Mouse (Mus musculus) MEL (cell line): Measurements from ENCODE around the gene Frem2. TPM values are rescaled to one million over a fixed set of nuclear protein-coding genes. Genes with fewer than 3 reads are reported as not detected.

ENCODE experiments used
- DNase-seq: peaks from one replicate; pipeline ENCODE4 v3.0.0; 2011; ENCODE audit warnings: low read depth, low spot score
- H3K27ac ChIP-seq: 2 replicates; pipeline ENCODE4 v1.5.1; 2012; ENCODE audit warnings: low read depth, mild to moderate bottlenecking, control low read depth, low read length, moderate library complexity; ENCODE audit not compliant: control insufficient read depth
- H3K27me3 ChIP-seq, 2 experiments: fragments of 150-350 bp in 1 of 2; sonication (generic) in 1 of 2; 2 replicates each; pipeline ENCODE4 v1.6.1; 2012; ENCODE audit warnings: low read length in 2 of 2, mild to moderate bottlenecking in 2 of 2, improper control_type of control experiment in 1 of 2, moderate library complexity in 1 of 2; ENCODE audit not compliant: insufficient read depth in 2 of 2, control insufficient read depth in 1 of 2
- H3K36me3 ChIP-seq, 2 experiments: 2 replicates each; pipeline ENCODE4 v1.6.1; 2012 to 2014; ENCODE audit warnings: low read length in 2 of 2, improper control_type of control experiment in 1 of 2, inconsistent platforms in 1 of 2, mild to moderate bottlenecking in 1 of 2; ENCODE audit not compliant: insufficient read depth in 2 of 2, control insufficient read depth in 1 of 2
- H3K4me1 ChIP-seq, 2 experiments: fragments of 150-350 bp in 1 of 2; sonication (generic) in 1 of 2; 2 replicates each; pipeline ENCODE4 v1.6.1; 2012; ENCODE audit warnings: low read length in 2 of 2, improper control_type of control experiment in 1 of 2, mild to moderate bottlenecking in 1 of 2; ENCODE audit not compliant: insufficient read depth in 2 of 2, control insufficient read depth in 1 of 2
- H3K4me3 ChIP-seq, 2 experiments: fragments of 150-350 bp in 1 of 2; sonication (generic) in 1 of 2; 2 replicates each; pipeline ENCODE4 v1.5.1; 2012; ENCODE audit warnings: low read depth in 2 of 2, low read length in 2 of 2, mild to moderate bottlenecking in 2 of 2, moderate library complexity in 2 of 2, control low read depth in 1 of 2, improper control_type of control experiment in 1 of 2; ENCODE audit not compliant: control insufficient read depth in 1 of 2, insufficient read depth in 1 of 2
- H3K79me2 ChIP-seq: 2 replicates; pipeline ENCODE4 v1.6.1; 2012; ENCODE audit warnings: mild to moderate bottlenecking, low read length, moderate library complexity; ENCODE audit not compliant: control insufficient read depth, poor library complexity, insufficient read depth
- H3K9ac ChIP-seq: 2 replicates; pipeline ENCODE4 v1.6.1; 2012; ENCODE audit warnings: low read depth, mild to moderate bottlenecking, control low read depth, low read length, moderate library complexity; ENCODE audit not compliant: control insufficient read depth, poor library complexity, severe bottlenecking
- H3K9me3 ChIP-seq: fragments of 150-350 bp; sonication (generic); replicated peaks from 2 replicates; pipeline ENCODE4 v1.6.1; 2012; ENCODE audit warnings: mild to moderate bottlenecking, low read length, improper control_type of control experiment, moderate library complexity; ENCODE audit not compliant: insufficient read depth
- CHD2 ChIP-seq: IDR thresholded peaks from 2 replicates; pipeline ENCODE4 v1.6.1; 2011; ENCODE audit warnings: low read length, improper control_type of control experiment
- E2F4 ChIP-seq: IDR thresholded peaks from 2 replicates; pipeline ENCODE4 v1.6.1; 2011; ENCODE audit warnings: low read depth, low read length, improper control_type of control experiment, borderline replicate concordance
- KAT2A ChIP-seq: conservative IDR thresholded peaks from 2 replicates; pipeline ENCODE4 v1.6.1; 2012; ENCODE audit warnings: low read depth, low read length, improper control_type of control experiment, inconsistent platforms
- MAFK ChIP-seq: IDR thresholded peaks from 2 replicates; pipeline ENCODE4 v1.6.1; 2011; ENCODE audit warnings: low read depth, mild to moderate bottlenecking, low read length, improper control_type of control experiment, borderline replicate concordance
- MAX ChIP-seq: IDR thresholded peaks from 2 replicates; pipeline ENCODE4 v1.6.1; 2011; ENCODE audit warnings: low read length, improper control_type of control experiment
- MAZ ChIP-seq: IDR thresholded peaks from 2 replicates; pipeline ENCODE4 v1.6.1; 2012; ENCODE audit warnings: low read depth, mild to moderate bottlenecking, inconsistent platforms, low read length, improper control_type of control experiment
- MXI1 ChIP-seq: IDR thresholded peaks from 2 replicates; pipeline ENCODE4 v1.6.1; 2011; ENCODE audit warnings: mild to moderate bottlenecking, low read depth, low read length, improper control_type of control experiment
- MYB ChIP-seq: IDR thresholded peaks from 2 replicates; pipeline ENCODE4 v1.6.1; 2011; ENCODE audit warnings: mild to moderate bottlenecking, low read depth, low read length, improper control_type of control experiment
- RCOR1 ChIP-seq: IDR thresholded peaks from 2 replicates; pipeline ENCODE4 v1.6.1; 2012; ENCODE audit warnings: low read depth, mild to moderate bottlenecking, inconsistent platforms, low read length, improper control_type of control experiment
- SIN3A ChIP-seq: IDR thresholded peaks from 2 replicates; pipeline ENCODE4 v1.6.1; 2012; ENCODE audit warnings: low read length, improper control_type of control experiment, inconsistent platforms
- TAL1 ChIP-seq: IDR thresholded peaks from 2 replicates; pipeline ENCODE4 v1.6.1; 2012; ENCODE audit warnings: mild to moderate bottlenecking, inconsistent platforms, low read length, moderate library complexity, mixed read lengths
- TCF12 ChIP-seq: IDR thresholded peaks from 2 replicates; pipeline ENCODE4 v1.6.1; 2014; ENCODE audit warnings: low read depth, mild to moderate bottlenecking, inconsistent platforms, low read length, improper control_type of control experiment, moderate library complexity
- UBTF ChIP-seq: IDR thresholded peaks from 2 replicates; pipeline ENCODE4 v1.6.1; 2012; ENCODE audit warnings: low read depth, mild to moderate bottlenecking, inconsistent platforms, low read length, improper control_type of control experiment, moderate library complexity, borderline replicate concordance; ENCODE audit not compliant: insufficient read depth
- ZC3H11A ChIP-seq: IDR thresholded peaks from 2 replicates; pipeline ENCODE4 v1.6.1; 2012; ENCODE audit warnings: low read depth, mild to moderate bottlenecking, inconsistent platforms, low read length, improper control_type of control experiment
- ZKSCAN1 ChIP-seq: IDR thresholded peaks from 2 replicates; pipeline ENCODE4 v1.6.1; 2012; ENCODE audit warnings: low read depth, mild to moderate bottlenecking, inconsistent platforms, low read length, improper control_type of control experiment, moderate library complexity
- polyA plus RNA-seq, 2 experiments: library from polyadenylated mRNA; stranded (reverse) in 1 of 2; unstranded in 1 of 2; fragments of >175 nt in 1 of 2; fragments of >200 nt in 1 of 2; gene quantifications; 2 replicates each; pipeline versions ENCODE4 v1.2.1 to v1.2.4; 2012; ENCODE audit warnings: low replicate concordance in 2 of 2, low read depth in 1 of 2; ENCODE audit not compliant: insufficient read length in 2 of 2, insufficient read depth in 1 of 2, missing spikeins in 1 of 2
- total RNA-seq: library from RNA; depleted of rRNA; stranded (reverse); fragments of 300-350 nt; gene quantifications from 2 replicates; pipeline ENCODE4 v1.2.3, GENCODE M21; 2012

Gene Frem2
- total and polyA plus RNA-seq, 3 experiments, result not detected

DNA sequence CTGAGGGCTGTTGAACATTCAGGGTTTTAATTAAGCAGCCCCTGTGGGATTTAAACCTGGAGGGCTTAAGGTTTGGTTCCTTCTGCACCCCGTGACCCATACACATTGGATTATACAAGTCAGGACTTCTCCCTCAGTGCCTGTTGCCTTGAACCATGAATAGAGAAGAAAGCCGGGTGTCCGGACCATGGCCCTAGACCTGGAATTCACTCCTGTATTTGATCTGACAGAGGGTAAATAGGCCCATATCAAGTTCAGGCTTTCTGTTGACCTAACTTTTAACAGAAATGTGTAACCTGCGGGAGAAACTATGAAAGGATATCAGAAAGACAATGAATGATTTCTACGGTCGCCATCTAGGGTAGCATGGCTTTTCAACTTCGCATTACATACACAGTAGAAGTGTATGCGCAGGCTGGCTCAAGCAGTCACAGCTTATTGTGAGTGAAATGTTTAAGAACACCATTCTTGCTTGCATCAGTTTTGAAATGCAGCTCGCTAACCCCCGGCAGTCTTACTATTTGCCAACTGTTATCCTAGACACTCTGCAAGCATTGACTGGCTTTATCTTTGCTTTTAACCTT lies 77.9 kb downstream of the Frem2 start:
- Histone ChIP-seq H3K4me3 (no peak overlapping the region), H3K36me3 (no peaks in the 10 kb centered on the region), H3K27me3 (no peaks in the 10 kb centered on the region), H3K27ac (no peak overlapping the region), H3K4me1 (no peaks in the 10 kb centered on the region), H3K9me3 (no peaks in the 10 kb centered on the region), H3K9ac (no peak overlapping the region), H3K79me2 (no peaks in the 10 kb centered on the region)
- no peak for TF ChIP-seq CHD2
- no peak for TF ChIP-seq MXI1
- TF ChIP-seq RCOR1, result no peak
- no peak for TF ChIP-seq TCF12
- no peak for TF ChIP-seq KAT2A
- no peak for TF ChIP-seq ZKSCAN1
- no peak for TF ChIP-seq ZC3H11A
- no peak for TF ChIP-seq MAX
- no peak for TF ChIP-seq MAZ
- no peak for TF ChIP-seq E2F4
- no peak for TF ChIP-seq SIN3A
- no peak for TF ChIP-seq UBTF
- no peak for TF ChIP-seq MAFK
- no peak for TF ChIP-seq TAL1
- no peak for DNase-seq

- Histone ChIP-seq H3K9me3 (no peaks in the 10 kb centered on the region), H3K36me3 (no peaks in the 10 kb centered on the region), H3K4me1 (no peaks in the 10 kb centered on the region), H3K4me3 (no peak overlapping the region), H3K27me3 (no peaks in the 10 kb centered on the region), H3K9ac (no peak overlapping the region), H3K27ac (no peak overlapping the region), H3K79me2 (no peaks in the 10 kb centered on the region)
- TF ChIP-seq TAL1, result no peak
- no peak for TF ChIP-seq MXI1
- TF ChIP-seq CHD2, result no peak
- no peak for TF ChIP-seq RCOR1
- no peak for TF ChIP-seq MYB
- no peak for DNase-seq
These were observed 80.6 kb downstream of the Frem2 start for GRCm38 (mm10) chr3:53576320-53577116.
